Mouse (Mus musculus) myocyte (in vitro differentiated cells): ENCODE data around the gene B2m.

Experiments
- CEBPB ChIP-seq: IDR thresholded peaks from 2 replicates; pipeline ENCODE4 v1.6.1; 2011; ENCODE audit warnings: mild to moderate bottlenecking, moderate library complexity; ENCODE audit not compliant: poor library complexity, insufficient read depth, severe bottlenecking
- E2F4 ChIP-seq: IDR thresholded peaks from one replicate; pipeline ENCODE4 v1.6.1; 2011; ENCODE audit warnings: mild to moderate bottlenecking, control low read depth, moderate library complexity; ENCODE audit not compliant: insufficient read depth
- MAX ChIP-seq: IDR thresholded peaks from one replicate; pipeline ENCODE4 v1.6.1; 2011; ENCODE audit warnings: low read depth, mild to moderate bottlenecking, control low read depth
- MYOD1 ChIP-seq, 3 experiments: IDR thresholded peaks; one replicate each; pipeline ENCODE4 v1.6.1; 2011; ENCODE audit warnings: control low read depth in 2 of 3, low read depth in 2 of 3, mild to moderate bottlenecking in 2 of 3, moderate library complexity in 1 of 3; ENCODE audit not compliant: insufficient read length in 2 of 3, control insufficient read depth in 1 of 3
- POLR2A ChIP-seq: IDR thresholded peaks from one replicate; pipeline ENCODE4 v1.6.1; 2011; ENCODE audit warnings: low read depth, mild to moderate bottlenecking, control low read depth, moderate library complexity; ENCODE audit not compliant: insufficient read length
- POLR2AphosphoS2 ChIP-seq: IDR thresholded peaks from one replicate; pipeline ENCODE4 v1.6.1; 2011; ENCODE audit warnings: low read depth, control low read depth; ENCODE audit not compliant: insufficient read length
- REST ChIP-seq: IDR thresholded peaks from one replicate; pipeline ENCODE4 v1.6.1; 2011; ENCODE audit warnings: mild to moderate bottlenecking, control low read depth, moderate library complexity; ENCODE audit not compliant: insufficient read depth, insufficient read length
- SRF ChIP-seq: IDR thresholded peaks from one replicate; pipeline ENCODE4 v1.6.1; 2011; ENCODE audit warnings: low read depth; ENCODE audit not compliant: control insufficient read depth, insufficient read length
- TCF12 ChIP-seq: IDR thresholded peaks from one replicate; pipeline ENCODE4 v1.6.1; 2011; ENCODE audit warnings: mild to moderate bottlenecking, control low read depth; ENCODE audit not compliant: poor library complexity, insufficient read depth, severe bottlenecking
- USF1 ChIP-seq: IDR thresholded peaks from one replicate; pipeline ENCODE4 v1.6.1; 2011; ENCODE audit warnings: low read depth, mild to moderate bottlenecking, control low read depth, moderate library complexity

DNA sequence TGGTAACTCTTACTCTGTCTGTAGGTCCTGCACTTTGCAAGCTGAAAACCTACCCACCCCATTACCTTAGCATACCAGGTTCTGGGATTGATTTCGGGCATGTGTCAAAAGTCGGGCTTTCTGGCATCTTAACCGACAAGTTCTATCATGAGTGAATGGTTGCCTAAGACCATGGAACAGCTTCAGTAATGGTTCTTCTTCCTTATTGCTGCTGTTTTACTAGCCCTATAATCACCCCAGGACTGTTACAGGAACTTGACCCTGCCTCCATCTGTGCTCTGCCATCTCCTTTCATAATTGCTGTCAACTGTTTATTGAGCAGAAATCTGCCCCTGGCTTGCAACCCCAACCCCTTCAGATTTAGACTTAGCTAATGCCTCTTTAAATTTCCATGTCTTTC, 39.3 kb downstream of the B2m start:
- no peak for TF ChIP-seq MAX
- TF ChIP-seq POLR2AphosphoS2: no peak
- TF ChIP-seq E2F4: no peak
- no peak for TF ChIP-seq USF1
- no peak for TF ChIP-seq TCF12
- TF ChIP-seq POLR2A: no peak
- no peak for TF ChIP-seq SRF
- TF ChIP-seq MYOD1 (IDR thresholded peaks at IDR 0.05; ENCODE audit: control insufficient read depth in 1 of 3, insufficient read length in 2 of 3, low read depth in 2 of 3): no peak
- no peak for TF ChIP-seq CEBPB
- no peak for TF ChIP-seq REST
